Mouse (Mus musculus) left cerebral cortex, postnatal 10 days (tissue): ENCODE data around the gene Gm15023. TPM values are rescaled to one million over a fixed set of nuclear protein-coding genes. Genes with fewer than 3 reads are reported as not detected.
"Not testable (repeated sequence)": the region's sequence is repeated elsewhere in the genome, so short reads cannot be mapped to it uniquely, and the experiment has no call there.

Experiments
- DNase-seq, 2 experiments: peaks; one replicate each; pipeline ENCODE4 v3.0.0; 2021 to 2022; ENCODE audit warnings: low spot score in 2 of 2, mixed read lengths in 1 of 2; ENCODE audit errors: extremely low spot score in 1 of 2
- intact Hi-C: fragments of 180-260 bp; cut with DNase I; formaldehyde crosslinking; loops from one replicate; pipeline ENCODE4 v1.15.1; 2025
- total RNA-seq, 2 experiments: library from RNA; stranded (reverse); gene quantifications; 2 replicates each; pipeline ENCODE4 v1.2.3; 2021

Gene Gm15023
- total RNA-seq = not detected

DNA sequence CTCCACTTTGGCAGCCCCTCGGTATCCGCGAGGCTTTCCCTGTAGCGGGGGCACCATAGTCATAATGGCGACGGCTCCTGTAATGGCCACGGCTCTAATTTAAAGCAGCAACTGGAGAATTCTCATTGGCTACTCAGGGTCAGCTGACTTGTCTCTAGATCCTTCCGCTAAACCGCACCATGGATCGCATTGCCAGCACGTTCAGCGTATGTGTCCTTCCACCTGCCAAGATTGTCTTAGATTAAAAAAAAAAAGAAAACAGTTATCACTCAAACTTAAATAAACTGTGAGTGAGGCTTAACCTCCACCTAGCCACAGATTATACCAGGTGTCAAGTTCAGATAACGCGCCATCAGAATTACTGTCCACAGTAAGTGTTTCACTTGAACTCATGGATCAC lies at the start of gene Gm15023:
Gm15023 (minus strand) TSS at position 101 of the 400 bp plus-strand sequence.
- DNase-seq, intact Hi-C loops: not testable (repeated sequence)

DNA sequence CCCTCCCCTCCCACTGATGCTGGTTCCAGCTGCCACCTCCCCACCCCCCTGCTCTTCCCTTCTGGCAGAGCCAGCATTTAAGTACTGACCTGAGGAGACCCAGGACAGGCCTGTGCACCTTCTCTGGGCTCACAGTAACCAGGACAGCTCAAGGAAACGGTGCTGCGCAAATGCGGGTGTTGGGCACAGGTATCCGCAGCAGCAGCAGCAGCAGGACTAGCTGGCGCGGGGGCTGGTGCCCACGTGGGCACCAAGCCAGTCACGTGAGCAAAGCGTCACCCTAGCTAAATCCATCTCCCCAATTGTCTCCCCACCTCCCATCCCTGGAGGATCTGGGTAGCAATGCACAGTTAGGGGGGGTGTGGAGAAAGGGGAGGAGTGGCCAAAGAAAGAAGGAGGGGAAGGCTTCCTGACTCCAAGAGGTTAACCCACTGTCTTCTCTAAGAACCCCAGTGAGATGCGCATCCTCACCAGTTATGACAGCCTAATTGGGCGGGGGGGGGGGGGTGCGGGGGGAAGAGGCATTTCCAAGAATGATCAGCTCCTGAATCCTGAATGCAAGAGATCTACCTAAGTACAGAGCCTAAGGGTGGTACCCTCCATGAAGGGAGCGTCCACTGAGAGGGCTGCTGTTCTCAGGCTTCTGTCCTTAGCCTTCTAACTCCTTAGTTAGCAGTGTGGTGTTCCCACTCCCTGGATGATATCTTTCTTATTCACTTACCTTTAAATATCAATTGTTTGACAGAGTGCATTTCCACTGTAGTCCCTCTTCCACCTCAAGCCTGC lies 33.2 kb upstream of the Gm15023 start, which contains the start of gene Tceal6:
Tceal6 (minus strand) TSS at position 252 of the 786 bp plus-strand sequence.
- peak; percentile 10 to 46 for DNase-seq
- intact Hi-C loops = no loop called here

DNA sequence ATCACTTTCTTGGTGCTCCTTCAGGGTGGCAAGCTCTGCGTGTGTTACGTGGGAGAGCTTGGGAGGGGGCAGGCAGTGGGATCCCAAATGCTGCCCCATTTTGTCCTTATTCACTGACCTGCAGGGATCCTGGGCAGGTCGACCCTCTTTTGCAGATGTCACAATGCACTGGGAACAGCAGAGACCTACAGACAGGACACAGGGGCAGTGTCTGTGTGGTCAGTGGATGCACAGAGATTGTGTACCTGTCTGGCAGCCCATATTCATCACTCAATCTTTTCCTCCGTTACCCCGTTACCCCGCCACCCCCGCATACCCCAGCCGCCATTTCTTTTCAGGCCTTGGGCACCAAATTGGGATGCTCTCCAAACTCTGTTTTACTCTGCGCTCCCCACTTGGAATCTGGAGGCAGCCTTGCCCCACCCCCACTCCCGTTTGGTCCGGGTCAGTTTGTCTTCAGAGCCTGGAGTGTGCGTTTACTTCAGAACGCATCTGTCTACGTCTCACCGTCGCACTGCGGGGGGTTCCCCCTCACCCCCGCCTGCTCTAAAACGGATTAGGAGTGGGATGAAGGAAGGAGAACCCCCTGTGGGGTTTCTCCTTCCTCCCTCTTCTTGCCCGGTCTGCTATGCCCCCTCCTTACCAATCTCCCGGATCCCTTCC lies 32.5 kb upstream of the Gm15023 start:
- intact Hi-C loops = loop anchor here (10.0 kb wide), 1 partner anchor 1455 kb away; no protein-coding TSS in a partner anchor
- DNase-seq = peak; percentile 4 to 31

DNA sequence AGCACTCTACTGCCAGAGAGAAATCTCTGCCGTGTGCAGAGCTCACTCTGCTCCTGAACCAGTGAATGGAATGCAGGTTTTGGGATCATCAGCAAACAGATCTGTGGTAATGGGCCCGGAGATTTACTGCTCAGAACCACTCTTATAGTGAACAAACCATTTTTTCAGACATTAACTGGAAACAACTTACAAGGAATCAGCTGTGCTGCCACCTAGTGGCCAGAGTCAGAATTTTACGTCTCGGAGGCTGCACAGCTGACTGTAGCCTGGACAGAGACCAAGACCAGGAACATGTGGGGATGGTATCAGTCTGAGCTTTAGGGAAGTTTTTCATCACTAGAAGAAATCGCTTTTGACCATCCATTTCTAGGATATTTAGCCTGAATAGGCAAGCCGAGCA lies 12.5 kb upstream of the Gm15023 start:
- intact Hi-C loops, DNase-seq: not testable (repeated sequence)

DNA sequence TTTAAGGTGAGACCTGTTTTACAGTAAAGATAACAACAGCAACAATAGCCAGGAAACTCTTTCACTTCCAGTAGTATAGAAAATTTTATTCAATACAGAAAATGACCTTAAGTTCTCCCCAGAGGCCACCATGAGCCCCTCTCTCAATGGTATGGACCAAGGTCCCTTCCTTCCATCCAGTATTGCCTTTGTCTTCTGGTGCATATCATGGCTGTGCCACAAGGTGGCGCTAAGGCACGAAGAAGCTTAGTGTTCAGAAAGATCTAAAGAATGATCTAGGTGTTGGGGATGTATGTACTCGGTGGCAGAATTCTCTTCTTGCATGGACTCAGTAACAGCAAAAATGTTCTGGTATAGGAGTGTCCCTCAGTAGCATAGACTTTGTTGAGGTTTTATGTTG lies 11.2 kb upstream of the Gm15023 start:
- intact Hi-C loops, DNase-seq: not testable (repeated sequence)

Other genes starting within 250 kb of the Gm15023 start
- gene Nxf2, start 212.9 kb downstream of the Gm15023 start, total RNA-seq = under 1 TPM; 0.19 to 0.22 TPM
- gene Zmat1, start 168.4 kb downstream of the Gm15023 start, total RNA-seq = 1 to 10 TPM; 8.0 to 9.6 TPM
- gene Tceal6, start 33.1 kb upstream of the Gm15023 start, total RNA-seq = 10 to 100 TPM; 60.6 to 89.5 TPM
- gene Pramel3, start 124.7 kb upstream of the Gm15023 start, total RNA-seq = not detected
- not detected for gene Gm5128, start 195.7 kb upstream of the Gm15023 start, total RNA-seq